Mouse (Mus musculus): ENCODE measurements around the gene Syt2.

- TF ChIP-seq CTCF (IDR thresholded peaks at IDR 0.05; ENCODE audit: control insufficient read depth, insufficient read depth, low read length) (no peak), POLR2A (IDR thresholded peaks at IDR 0.05; ENCODE audit: borderline replicate concordance, control insufficient read depth, low read depth, low read length) (no peak)
Measured at GRCm38 (mm10) chr1:134771999-134772398, 125.5 kb downstream of the Syt2 start.

All from bone marrow, adult 2 months (tissue).